Mouse (Mus musculus) adipocyte (in vitro differentiated cells): ENCODE measurements around the gene H2-Q10.
"Not testable (repeated sequence)": the region's sequence is repeated elsewhere in the genome, so short reads cannot be mapped to it uniquely, and the experiment has no call there.

Experiments used
- DNase-seq: peaks from one replicate; pipeline ENCODE4 v3.0.0-alpha.2; 2016; ENCODE audit warnings: low spot score

The H2-Q10 gene

GRCm38 (mm10) chr17:35469842-35470751 lies at the start of gene H2-Q10:
H2-Q10 (plus strand) TSS chr17:35470089.
- no peak for DNase-seq

- DNase-seq: not testable (repeated sequence)
Measured at GRCm38 (mm10) chr17:35420206-35420810, 49.6 kb upstream of the H2-Q10 start.

GRCm38 (mm10) chr17:35421331-35421730 lies 48.6 kb upstream of the H2-Q10 start:
- DNase-seq: not testable (repeated sequence)

- DNase-seq: not testable (repeated sequence)
Measured at GRCm38 (mm10) chr17:35422360-35422759, 47.5 kb upstream of the H2-Q10 start.

- DNase-seq: not testable (repeated sequence)
Measured at GRCm38 (mm10) chr17:35423131-35423810, 46.6 kb upstream of the H2-Q10 start.

- not testable (repeated sequence) for DNase-seq
Measured at GRCm38 (mm10) chr17:35424106-35424505, 45.8 kb upstream of the H2-Q10 start.

GRCm38 (mm10) chr17:35424624-35425416 lies 45.1 kb upstream of the H2-Q10 start, which contains the start of gene H2-Q6:
H2-Q6 (plus strand) TSS chr17:35424850.
- DNase-seq: not testable (repeated sequence)

- not testable (repeated sequence) for DNase-seq
Measured at GRCm38 (mm10) chr17:35425474-35425873, 44.4 kb upstream of the H2-Q10 start.

GRCm38 (mm10) chr17:35428883-35429282 lies 41.0 kb upstream of the H2-Q10 start:
- not testable (repeated sequence) for DNase-seq

GRCm38 (mm10) chr17:35430671-35431070 lies 39.2 kb upstream of the H2-Q10 start:
- DNase-seq: not testable (repeated sequence)

GRCm38 (mm10) chr17:35432167-35432566 lies 37.7 kb upstream of the H2-Q10 start:
- DNase-seq: not testable (repeated sequence)

GRCm38 (mm10) chr17:35434836-35435235 lies 35.1 kb upstream of the H2-Q10 start:
- DNase-seq: not testable (repeated sequence)

- not testable (repeated sequence) for DNase-seq
Measured at GRCm38 (mm10) chr17:35435577-35435976, 34.3 kb upstream of the H2-Q10 start.

- not testable (repeated sequence) for DNase-seq
Measured at GRCm38 (mm10) chr17:35437386-35437936, 32.4 kb upstream of the H2-Q10 start.

GRCm38 (mm10) chr17:35438395-35438794 lies 31.5 kb upstream of the H2-Q10 start:
- not testable (repeated sequence) for DNase-seq

- not testable (repeated sequence) for DNase-seq
Measured at GRCm38 (mm10) chr17:35438885-35439284, 31.0 kb upstream of the H2-Q10 start, which contains the start of gene H2-Q7. H2-Q7 (plus strand) TSS chr17:35439155.

- not testable (repeated sequence) for DNase-seq
Measured at GRCm38 (mm10) chr17:35439295-35439747, 30.6 kb upstream of the H2-Q10 start.

- DNase-seq: not testable (repeated sequence)
Measured at GRCm38 (mm10) chr17:35439925-35440645, 29.8 kb upstream of the H2-Q10 start.

- not testable (repeated sequence) for DNase-seq
Measured at GRCm38 (mm10) chr17:35442376-35442775, 27.5 kb upstream of the H2-Q10 start.

- not testable (repeated sequence) for DNase-seq
Measured at GRCm38 (mm10) chr17:35444510-35444909, 25.4 kb upstream of the H2-Q10 start.
